Mouse (Mus musculus): ENCODE measurements around the gene Dohh.

The Dohh gene

GRCm38 (mm10) chr10:81408871-81409291 is 24.7 kb downstream of the Dohh start:
- Histone ChIP-seq H3K27me3 (ENCODE audit: insufficient read depth, low read length) (0 out of 2 replicates have a peak, but pooled peaks cover 8% of the 10 kb centered on the region), H3K4me1 (replicated peaks; ENCODE audit: low read depth, low read length) (peaks cover 99% of the 10 kb centered on the region), H3K9me3 (ENCODE audit: low read length) (no peaks in the 10 kb centered on the region), H3K4me3 (replicated peaks; ENCODE audit: low read length) (peak overlapping the region; percentile 66), H3K36me3 (ENCODE audit: insufficient read depth, low read length) (peaks cover 55% of the 10 kb centered on the region)
- TF ChIP-seq CTCF (conservative IDR thresholded peaks at IDR 0.05; ENCODE audit: low read length) = peak; percentile 61
- TF ChIP-seq POU5F1 (IDR thresholded peaks at IDR 0.05; ENCODE audit: borderline replicate concordance, low read length) = no peak
- TF ChIP-seq NANOG (IDR thresholded peaks at IDR 0.05; ENCODE audit: borderline replicate concordance, low read length) = no peak

GRCm38 (mm10) chr10:81409330-81409729 is 25.1 kb downstream of the Dohh start:
- Histone ChIP-seq H3K4me3 (replicated peaks; ENCODE audit: low read length) (peak overlapping the region; percentile 73), H3K9me3 (ENCODE audit: low read length) (no peaks in the 10 kb centered on the region), H3K4me1 (replicated peaks; ENCODE audit: low read depth, low read length) (peaks cover 99% of the 10 kb centered on the region), H3K36me3 (ENCODE audit: insufficient read depth, low read length) (peaks cover 55% of the 10 kb centered on the region), H3K27me3 (ENCODE audit: insufficient read depth, low read length) (0 out of 2 replicates have a peak, but pooled peaks cover 8% of the 10 kb centered on the region)
- no peak for TF ChIP-seq NANOG (IDR thresholded peaks at IDR 0.05; ENCODE audit: borderline replicate concordance, low read length)
- no peak for TF ChIP-seq POU5F1 (IDR thresholded peaks at IDR 0.05; ENCODE audit: borderline replicate concordance, low read length)
- no peak for TF ChIP-seq CTCF (conservative IDR thresholded peaks at IDR 0.05; ENCODE audit: low read length)

- Histone ChIP-seq H3K27me3 (ENCODE audit: insufficient read depth, low read length) (0 out of 2 replicates have a peak, but pooled peaks cover 8% of the 10 kb centered on the region), H3K4me3 (replicated peaks; ENCODE audit: low read length) (peak overlapping the region; percentile 73), H3K4me1 (replicated peaks; ENCODE audit: low read depth, low read length) (peaks cover 100% of the 10 kb centered on the region), H3K9me3 (ENCODE audit: low read length) (no peaks in the 10 kb centered on the region), H3K36me3 (ENCODE audit: insufficient read depth, low read length) (peaks cover 55% of the 10 kb centered on the region)
- TF ChIP-seq POU5F1 (IDR thresholded peaks at IDR 0.05; ENCODE audit: borderline replicate concordance, low read length) (no peak), NANOG (IDR thresholded peaks at IDR 0.05; ENCODE audit: borderline replicate concordance, low read length) (no peak), CTCF (conservative IDR thresholded peaks at IDR 0.05; ENCODE audit: low read length) (no peak)
Observed at GRCm38 (mm10) chr10:81410350-81410749, 26.1 kb downstream of the Dohh start.

DNA sequence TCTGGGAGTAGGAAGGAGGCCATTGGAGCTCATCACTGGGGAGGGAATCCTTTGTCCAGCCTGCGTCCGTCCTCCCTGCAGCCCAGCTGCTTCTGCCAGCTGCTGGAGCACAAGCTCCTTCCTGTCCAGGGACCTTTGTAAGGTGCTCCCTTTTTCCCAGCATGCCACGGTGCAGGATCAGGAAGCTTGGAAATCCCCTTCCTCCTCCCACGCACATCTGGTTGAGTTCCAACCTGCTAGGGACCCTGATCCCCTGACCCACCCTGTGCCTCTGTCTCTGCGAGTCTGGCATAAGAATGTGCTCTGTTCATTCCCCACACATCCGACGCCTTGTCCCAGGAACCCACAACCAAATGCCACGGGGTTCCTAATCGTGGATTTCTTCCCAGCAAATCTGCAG is 26.8 kb downstream of the Dohh start:
- H3K9me3 ChIP-seq (ENCODE audit: low read length) = no peaks in the 10 kb centered on the region

DNA sequence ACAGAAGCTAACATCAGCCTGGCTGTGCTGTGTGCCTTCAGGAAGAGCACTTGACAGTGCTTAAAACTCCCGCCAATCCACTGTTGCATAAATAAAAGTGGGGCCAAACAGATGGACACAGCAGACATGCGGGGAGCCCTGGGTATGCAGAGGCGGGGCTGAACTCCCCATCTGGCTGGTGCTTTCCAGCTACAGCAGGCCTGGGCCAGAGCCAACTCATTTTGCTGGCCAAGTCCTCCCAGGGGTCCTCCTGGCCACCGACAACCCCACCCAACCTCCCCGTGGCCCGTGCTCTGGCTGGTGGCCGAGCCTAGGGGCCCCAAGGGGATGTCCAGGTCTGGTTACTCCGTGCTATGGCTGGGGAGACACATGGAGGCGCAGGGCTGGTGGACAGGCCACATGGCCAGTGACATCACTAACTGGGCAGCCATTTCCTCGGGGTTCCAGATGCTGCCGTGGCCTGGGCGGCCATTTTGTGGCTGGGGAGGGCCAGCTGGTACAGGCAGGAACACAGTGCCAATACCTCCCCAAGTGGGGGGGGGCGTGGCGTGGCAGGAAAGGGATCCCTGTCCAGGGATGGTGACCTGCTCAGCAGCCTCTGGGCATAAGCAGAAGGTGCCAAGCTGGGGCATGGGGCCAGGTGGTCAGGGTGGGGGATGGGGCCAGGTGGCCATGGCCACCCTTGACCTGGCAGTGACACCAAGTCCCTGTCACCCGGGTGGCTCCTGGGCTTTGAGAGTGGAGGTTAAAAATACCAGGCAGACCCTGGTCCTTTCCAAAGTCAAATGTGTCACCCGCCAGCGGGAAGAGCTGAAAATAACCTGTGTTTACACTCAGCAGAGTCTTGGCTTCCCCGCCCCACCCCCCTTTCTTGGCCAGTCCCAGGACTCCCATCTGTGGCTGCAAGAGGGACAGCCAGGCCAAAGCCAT is 27.5 kb downstream of the Dohh start:
- Histone ChIP-seq H3K4me1 (replicated peaks; ENCODE audit: low read depth, low read length) (peaks cover 98% of the 10 kb centered on the region), H3K27me3 (ENCODE audit: insufficient read depth, low read length) (0 out of 2 replicates have a peak, but pooled peaks cover 8% of the 10 kb centered on the region), H3K9me3 (ENCODE audit: low read length) (no peaks in the 10 kb centered on the region), H3K36me3 (ENCODE audit: insufficient read depth, low read length) (peaks cover 42% of the 10 kb centered on the region), H3K4me3 (replicated peaks; ENCODE audit: low read length) (peak overlapping the region; percentile 73)
- no peak for TF ChIP-seq POU5F1 (IDR thresholded peaks at IDR 0.05; ENCODE audit: borderline replicate concordance, low read length)

More for the DNA sequence above, 26.8 kb downstream of the Dohh start:
- Histone ChIP-seq H3K36me3 (ENCODE audit: insufficient read depth, low read length) (peaks cover 48% of the 10 kb centered on the region), H3K27me3 (ENCODE audit: insufficient read depth, low read length) (0 out of 2 replicates have a peak, but pooled peaks cover 8% of the 10 kb centered on the region), H3K4me1 (replicated peaks; ENCODE audit: low read depth, low read length) (peaks cover 100% of the 10 kb centered on the region), H3K4me3 (replicated peaks; ENCODE audit: low read length) (peak overlapping the region; percentile 73)
- TF ChIP-seq POU5F1 (IDR thresholded peaks at IDR 0.05; ENCODE audit: borderline replicate concordance, low read length) = no peak
- TF ChIP-seq CTCF (conservative IDR thresholded peaks at IDR 0.05; ENCODE audit: low read length) = no peak
- TF ChIP-seq NANOG (IDR thresholded peaks at IDR 0.05; ENCODE audit: borderline replicate concordance, low read length) = no peak

- Histone ChIP-seq H3K27me3 (ENCODE audit: insufficient read depth, low read length) (peaks cover 5% of the 10 kb centered on the region; the same call in 1 of the 2 replicates), H3K9me3 (ENCODE audit: low read length) (no peaks in the 10 kb centered on the region), H3K4me1 (replicated peaks; ENCODE audit: low read depth, low read length) (peaks cover 97% of the 10 kb centered on the region), H3K36me3 (ENCODE audit: insufficient read depth, low read length) (peaks cover 35% of the 10 kb centered on the region), H3K4me3 (replicated peaks; ENCODE audit: low read length) (peak overlapping the region; percentile 73)
- TF ChIP-seq NANOG (IDR thresholded peaks at IDR 0.05; ENCODE audit: borderline replicate concordance, low read length) (no peak), CTCF (conservative IDR thresholded peaks at IDR 0.05; ENCODE audit: low read length) (no peak), POU5F1 (IDR thresholded peaks at IDR 0.05; ENCODE audit: borderline replicate concordance, low read length) (no peak)
Observed at GRCm38 (mm10) chr10:81412586-81413309, 28.5 kb downstream of the Dohh start.

- TF ChIP-seq CTCF (conservative IDR thresholded peaks at IDR 0.05; ENCODE audit: low read length) = no peak
- TF ChIP-seq NANOG (IDR thresholded peaks at IDR 0.05; ENCODE audit: borderline replicate concordance, low read length) = no peak
- no peak for TF ChIP-seq POU5F1 (IDR thresholded peaks at IDR 0.05; ENCODE audit: borderline replicate concordance, low read length)
- H3K9me3 ChIP-seq (ENCODE audit: low read length) = no peaks in the 10 kb centered on the region
- H3K27me3 ChIP-seq (ENCODE audit: insufficient read depth, low read length) = peaks cover 5% of the 10 kb centered on the region; the same call in 1 of the 2 replicates
- H3K4me1 ChIP-seq (replicated peaks; ENCODE audit: low read depth, low read length) = peaks cover 97% of the 10 kb centered on the region
- peak overlapping the region; percentile 73 for H3K4me3 ChIP-seq (replicated peaks; ENCODE audit: low read length)
- H3K36me3 ChIP-seq (ENCODE audit: insufficient read depth, low read length) = peaks cover 29% of the 10 kb centered on the region
Observed at GRCm38 (mm10) chr10:81413310-81414261, 29.4 kb downstream of the Dohh start.
